Mouse (Mus musculus) 3T3-L1 (cell line): ENCODE measurements at regions not wholly inside any gene's neighbourhood (a gene's known extent, or its start where the extent isn't known, plus 50 kb on each side); places are given as distances from the start of the nearest gene placed in this dataset.
"Not testable (repeated sequence)": the region's sequence is repeated elsewhere in the genome, so short reads cannot be mapped to it uniquely, and the experiment has no call there.

ENCODE experiments used
- DNase-seq: peaks from one replicate; pipeline ENCODE4 v3.0.0-alpha.2; 2015; ENCODE audit warnings: low read depth, low spot score

- not testable (repeated sequence) for DNase-seq
Observed at GRCm38 (mm10) chrX:170809909-170810308, 137.5 kb downstream of the Asmt start.

GRCm38 (mm10) chrX:170815381-170815780 lies 142.9 kb downstream of the Asmt start:
- peak; percentile 49 for DNase-seq

- not testable (repeated sequence) for DNase-seq
Observed at GRCm38 (mm10) chrX:170841108-170841507, 168.7 kb downstream of the Asmt start.

- not testable (repeated sequence) for DNase-seq
Observed at GRCm38 (mm10) chrX:170841551-170841950, 169.1 kb downstream of the Asmt start.

- DNase-seq = not testable (repeated sequence)
Observed at GRCm38 (mm10) chrX:170842878-170843465, 170.5 kb downstream of the Asmt start.

- not testable (repeated sequence) for DNase-seq
Observed at GRCm38 (mm10) chrX:170876616-170877015, 204.2 kb downstream of the Asmt start.

- DNase-seq = not testable (repeated sequence)
Observed at GRCm38 (mm10) chrX:170880864-170881263, 208.4 kb downstream of the Asmt start.
